Mouse (Mus musculus) thymus, adult 2 months (tissue): ENCODE results near the gene Tpd52l2.

Source experiments
- CTCF ChIP-seq: fragments of 200-500 bp; IDR thresholded peaks from 2 replicates; pipeline ENCODE4 v1.5.1; 2012; ENCODE audit warnings: mild to moderate bottlenecking, control low read depth, low read length, moderate library complexity, borderline replicate concordance; ENCODE audit not compliant: control insufficient read depth, poor library complexity, insufficient read depth; ENCODE audit errors: extremely low read depth
- POLR2A ChIP-seq: fragments of 200-500 bp; IDR thresholded peaks from 2 replicates; pipeline ENCODE4 v1.6.1; 2012; ENCODE audit warnings: mild to moderate bottlenecking, low read length, control low read depth, moderate library complexity; ENCODE audit not compliant: control insufficient read depth, poor library complexity, insufficient read depth; ENCODE audit errors: extremely low read depth

DNA sequence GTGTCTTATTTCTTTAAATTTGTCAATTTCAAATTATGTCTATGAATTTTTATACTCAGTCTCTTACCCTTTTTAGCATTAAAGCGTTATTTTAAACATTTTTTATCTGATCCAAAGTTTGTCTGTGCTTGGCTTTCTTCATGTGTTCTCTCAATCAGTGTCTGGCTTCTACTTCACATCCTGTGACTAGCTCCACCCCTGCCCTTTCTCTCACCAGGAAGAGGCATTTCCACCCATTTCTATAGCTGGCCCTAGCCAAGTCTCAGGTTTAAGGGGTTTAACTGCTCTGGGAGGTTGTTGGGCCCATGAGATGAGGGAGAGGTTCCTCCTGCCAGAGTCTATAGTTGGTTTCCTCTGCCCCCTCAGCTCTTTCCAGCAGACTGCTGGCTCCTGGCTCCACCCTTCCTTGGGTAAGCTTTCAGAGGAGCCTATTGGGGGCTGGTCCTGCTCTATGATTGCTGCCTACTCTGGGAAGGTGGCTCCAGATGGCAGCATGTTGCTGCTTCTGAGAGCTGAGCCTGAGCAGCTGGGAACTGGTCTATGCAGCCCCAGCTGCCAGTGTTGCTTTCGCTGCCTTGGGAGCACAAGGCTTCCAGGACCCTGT, 40.6 kb downstream of the Tpd52l2 start:
- no peak for TF ChIP-seq POLR2A
- no peak for TF ChIP-seq CTCF
